Mouse (Mus musculus) E14TG2a.4 (cell line): ENCODE data around the gene Rab3c.
A peak's percentile ranks its signal among the peaks of the same experiment; 100 is the strongest.

Experiments used
- H3K27me3 ChIP-seq: 2 replicates; pipeline ENCODE4 v1.6.1; 2014; ENCODE audit warnings: low read length, control low read depth; ENCODE audit not compliant: insufficient read depth
- H3K36me3 ChIP-seq: 2 replicates; pipeline ENCODE4 v1.6.1; 2014; ENCODE audit warnings: low read length, control low read depth; ENCODE audit not compliant: insufficient read depth
- H3K4me1 ChIP-seq: replicated peaks from 2 replicates; pipeline ENCODE4 v1.6.1; 2014; ENCODE audit warnings: low read depth, low read length, control low read depth
- H3K4me3 ChIP-seq: replicated peaks from 2 replicates; pipeline ENCODE4 v1.5.1; 2014; ENCODE audit warnings: mild to moderate bottlenecking, low read length
- H3K9me3 ChIP-seq: 2 replicates; pipeline ENCODE4 v1.6.1; 2014; ENCODE audit warnings: low read length, control low read depth
- CTCF ChIP-seq: conservative IDR thresholded peaks from 2 replicates; pipeline ENCODE4 v1.5.1; 2014; ENCODE audit warnings: low read length
- NANOG ChIP-seq: IDR thresholded peaks from 2 replicates; pipeline ENCODE4 v1.6.1; 2014; ENCODE audit warnings: borderline replicate concordance, low read length, mixed read lengths
- POU5F1 ChIP-seq: IDR thresholded peaks from 2 replicates; pipeline ENCODE4 v1.6.1; 2014; ENCODE audit warnings: low read length, borderline replicate concordance

Gene Rab3c

DNA sequence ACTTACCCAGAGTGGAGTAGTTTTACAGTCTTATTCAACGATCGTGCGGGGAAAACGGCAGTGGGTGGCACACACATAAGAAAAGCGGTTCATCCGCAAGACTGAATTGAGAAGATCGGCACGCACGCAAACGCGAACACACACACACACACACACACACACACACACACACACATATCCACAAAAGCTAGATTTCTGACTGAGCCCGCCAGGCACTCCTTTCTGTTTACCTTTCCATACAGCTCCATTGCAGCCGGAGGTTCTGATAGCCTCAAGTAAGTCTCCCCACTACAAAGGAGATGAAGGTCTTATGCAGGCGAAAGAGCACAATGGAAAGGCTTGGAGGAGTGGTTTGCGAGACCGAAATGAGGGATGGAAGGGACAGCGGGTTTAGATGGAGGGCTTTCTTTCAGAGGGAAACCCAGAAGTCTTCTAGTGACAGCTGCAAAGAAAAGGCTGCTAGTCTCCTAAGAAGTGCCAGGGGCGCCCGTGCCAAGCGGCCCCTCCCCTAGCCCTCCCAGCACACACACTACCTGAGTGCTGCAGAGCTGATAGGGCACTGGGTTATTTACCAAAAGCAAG, at the start of gene Rab3c:
Rab3c (minus strand) TSS at position 434 of the 582 bp plus-strand sequence.
- Histone ChIP-seq H3K36me3 (no peaks in the 10 kb centered on the region), H3K4me3 (peak within 1 kb of the TSS; percentile 81), H3K4me1 (peaks cover 10% of the 10 kb centered on the region; the same call in 1 of the 2 replicates), H3K9me3 (no peaks in the 10 kb centered on the region), H3K27me3 (peaks cover 20% of the 10 kb centered on the region)
- no peak for TF ChIP-seq CTCF
- no peak for TF ChIP-seq NANOG
- TF ChIP-seq POU5F1, result no peak

DNA sequence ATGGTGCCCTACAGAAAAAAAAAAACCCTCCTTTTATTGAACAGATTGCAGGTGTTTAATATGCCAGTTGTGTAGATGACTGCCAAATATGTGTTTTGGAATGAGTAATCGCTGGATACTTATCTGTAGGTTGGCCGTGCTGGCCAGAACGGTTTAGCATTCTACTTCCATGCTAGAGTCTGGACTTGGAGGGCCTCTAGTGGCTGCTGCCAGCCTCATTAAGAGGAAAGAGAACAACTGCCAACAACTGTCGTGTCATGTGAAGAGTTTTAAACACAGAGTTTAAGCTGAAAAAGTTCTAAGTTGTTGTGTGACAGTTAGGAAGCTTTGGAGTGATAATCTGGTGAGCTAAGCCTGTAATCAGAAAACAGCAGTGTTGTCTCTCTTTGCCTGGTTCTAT, 38.0 kb upstream of the Rab3c start:
- no peaks in the 10 kb centered on the region for H3K9me3 ChIP-seq
- H3K4me3 ChIP-seq, result no peak overlapping the region
- H3K36me3 ChIP-seq, result no peaks in the 10 kb centered on the region
- H3K27me3 ChIP-seq, result no peaks in the 10 kb centered on the region
- TF ChIP-seq CTCF, result no peak
- TF ChIP-seq POU5F1, result no peak
- no peak for TF ChIP-seq NANOG
- H3K4me1 ChIP-seq, result no peaks in the 10 kb centered on the region

GRCm38 (mm10) chr13:110307188-110307587, 26.4 kb upstream of the Rab3c start:
- Histone ChIP-seq H3K4me1 (no peaks in the 10 kb centered on the region), H3K4me3 (no peak overlapping the region), H3K36me3 (no peaks in the 10 kb centered on the region), H3K27me3 (no peaks in the 10 kb centered on the region), H3K9me3 (peaks cover 8% of the 10 kb centered on the region)
- TF ChIP-seq POU5F1 (no peak), NANOG (no peak), CTCF (no peak)

DNA sequence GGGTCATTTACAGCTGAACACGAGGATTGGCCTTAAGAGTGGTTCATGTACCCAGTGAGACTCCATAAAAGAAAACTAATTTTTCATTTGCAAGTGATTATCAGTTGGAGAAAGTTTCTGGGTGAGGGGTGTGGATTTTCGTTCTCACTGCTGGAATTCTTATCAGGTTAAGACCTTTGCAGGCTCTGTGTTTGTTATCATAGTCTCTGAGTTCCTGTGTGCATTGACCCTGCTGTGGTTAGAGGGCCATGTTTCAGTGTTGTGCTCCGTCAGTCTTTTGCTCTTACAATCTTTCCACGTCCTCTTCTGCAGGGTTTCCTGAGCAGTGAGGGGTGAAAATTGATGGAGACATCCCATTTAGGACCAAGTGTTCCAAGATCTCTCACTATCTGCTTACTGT, 16.3 kb upstream of the Rab3c start:
- Histone ChIP-seq H3K4me1 (no peaks in the 10 kb centered on the region), H3K27me3 (no peaks in the 10 kb centered on the region), H3K9me3 (no peaks in the 10 kb centered on the region), H3K4me3 (no peak overlapping the region), H3K36me3 (no peaks in the 10 kb centered on the region)
- TF ChIP-seq POU5F1 (no peak), CTCF (no peak), NANOG (no peak)

GRCm38 (mm10) chr13:110288499-110288898, 7.7 kb upstream of the Rab3c start:
- Histone ChIP-seq H3K36me3 (no peaks in the 10 kb centered on the region), H3K27me3 (no peaks in the 10 kb centered on the region), H3K9me3 (no peaks in the 10 kb centered on the region), H3K4me1 (no peaks in the 10 kb centered on the region), H3K4me3 (no peak overlapping the region)
- TF ChIP-seq POU5F1, result no peak
- no peak for TF ChIP-seq NANOG
- no peak for TF ChIP-seq CTCF

GRCm38 (mm10) chr13:110283781-110284180, 3.0 kb upstream of the Rab3c start:
- Histone ChIP-seq H3K9me3 (no peaks in the 10 kb centered on the region), H3K36me3 (no peaks in the 10 kb centered on the region), H3K27me3 (peaks cover 20% of the 10 kb centered on the region), H3K4me1 (peaks cover 10% of the 10 kb centered on the region; the same call in 1 of the 2 replicates), H3K4me3 (no peak overlapping the region)
- TF ChIP-seq NANOG (no peak), CTCF (no peak), POU5F1 (no peak)

- peaks cover 20% of the 10 kb centered on the region for H3K27me3 ChIP-seq
- peaks cover 10% of the 10 kb centered on the region; the same call in 1 of the 2 replicates for H3K4me1 ChIP-seq
- H3K36me3 ChIP-seq, result no peaks in the 10 kb centered on the region
- H3K4me3 ChIP-seq, result peak overlapping the region; percentile 81
- no peaks in the 10 kb centered on the region for H3K9me3 ChIP-seq
- TF ChIP-seq POU5F1, result no peak
- no peak for TF ChIP-seq CTCF
Observed at GRCm38 (mm10) chr13:110280028-110280562, 701 bp downstream of the Rab3c start.

DNA sequence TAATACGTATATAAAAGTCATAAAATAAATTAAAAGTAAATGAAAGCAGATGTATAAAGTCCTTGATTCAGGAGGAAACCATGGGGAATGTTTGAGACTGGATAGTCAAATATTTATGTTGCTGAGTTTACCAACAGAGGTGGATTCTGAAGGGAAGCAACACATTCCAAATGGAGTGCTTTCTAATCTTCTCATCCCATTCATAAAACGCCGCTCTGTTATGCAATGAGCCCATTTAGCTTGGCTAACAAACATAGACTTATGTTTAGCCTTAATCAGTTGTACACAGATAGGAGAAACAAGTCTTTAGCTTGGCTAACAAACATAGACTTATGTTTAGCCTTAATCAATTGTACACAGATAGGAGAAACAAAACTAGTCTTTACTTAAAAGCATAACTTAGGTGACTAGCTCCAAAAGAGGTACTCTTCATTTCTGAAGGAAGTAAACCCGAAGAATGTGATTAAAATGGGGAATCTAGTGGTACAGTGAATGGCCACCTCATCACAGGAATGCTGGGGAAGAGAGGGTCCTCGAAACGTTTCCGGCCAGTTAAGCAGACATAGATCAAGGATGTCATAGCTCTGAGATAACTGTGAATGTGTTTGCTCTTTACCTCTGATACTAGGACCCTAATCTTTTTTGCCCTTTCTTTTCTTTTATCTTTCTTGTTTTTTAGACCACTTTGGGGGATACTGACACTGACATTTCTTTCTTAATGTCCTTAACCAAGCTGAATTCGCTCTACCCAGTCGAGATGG, 1.6 kb downstream of the Rab3c start:
- H3K9me3 ChIP-seq, result no peaks in the 10 kb centered on the region
- H3K4me3 ChIP-seq, result peak overlapping the region; percentile 81; the same call in 1 of the 2 replicates
- TF ChIP-seq CTCF (no peak), NANOG (no peak), POU5F1 (no peak)
- H3K27me3 ChIP-seq, result peaks cover 20% of the 10 kb centered on the region
- no peaks in the 10 kb centered on the region for H3K36me3 ChIP-seq
- peaks cover 10% of the 10 kb centered on the region; the same call in 1 of the 2 replicates for H3K4me1 ChIP-seq
